Mouse (Mus musculus) urinary bladder, adult 18-20 months (tissue): ENCODE data around the gene Xkr7.

Experiments used
- DNase-seq, 2 experiments: peaks; one replicate each; pipeline ENCODE4 v3.0.0; 2022; ENCODE audit warnings: low spot score in 2 of 2, mixed read lengths in 2 of 2

The Xkr7 gene

GRCm38 (mm10) chr2:153031126-153032082 lies at the start of gene Xkr7:
Gene Xkr7, plus strand, starts transcription at chr2:153031852.
- DNase-seq, result no peak

DNA sequence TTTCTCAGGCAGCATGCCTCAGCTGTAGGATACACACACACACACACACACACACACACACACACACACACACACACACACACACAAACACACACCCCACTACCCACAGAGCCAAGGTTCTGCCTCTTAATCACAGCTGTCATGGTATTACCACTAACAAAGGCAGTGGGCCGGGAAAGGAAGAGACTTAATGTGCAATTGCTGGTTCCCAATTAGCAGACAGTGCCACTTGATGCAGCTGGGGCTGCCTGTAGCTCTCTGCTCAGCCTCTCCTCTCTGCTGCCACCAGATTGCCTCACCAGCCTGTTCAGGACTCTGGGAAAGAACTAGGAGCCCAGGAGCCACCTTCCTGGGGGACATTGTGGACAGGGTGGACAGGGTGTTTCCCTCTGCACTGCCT lies 46.1 kb upstream of the Xkr7 start:
- no peak for DNase-seq

DNA sequence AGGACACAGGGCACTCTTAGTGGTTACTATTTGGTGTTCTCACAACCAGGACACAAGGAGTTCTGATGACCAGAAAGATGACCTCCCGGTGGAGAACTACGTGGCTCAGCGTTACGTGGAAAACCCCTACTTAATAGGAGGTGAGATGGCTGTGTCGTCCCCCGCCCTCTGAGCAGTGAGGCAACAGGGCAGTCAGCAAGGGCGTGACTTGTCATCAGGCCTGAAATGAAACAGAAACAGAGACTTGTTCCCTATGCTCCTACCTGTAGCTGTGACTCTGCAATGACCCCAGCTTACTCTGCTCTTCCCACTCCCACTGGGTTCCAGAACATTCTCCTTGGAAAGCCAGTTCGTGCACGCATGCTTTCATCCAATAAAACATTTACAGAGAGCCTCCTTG lies 40.1 kb upstream of the Xkr7 start:
- DNase-seq, result no peak

DNA sequence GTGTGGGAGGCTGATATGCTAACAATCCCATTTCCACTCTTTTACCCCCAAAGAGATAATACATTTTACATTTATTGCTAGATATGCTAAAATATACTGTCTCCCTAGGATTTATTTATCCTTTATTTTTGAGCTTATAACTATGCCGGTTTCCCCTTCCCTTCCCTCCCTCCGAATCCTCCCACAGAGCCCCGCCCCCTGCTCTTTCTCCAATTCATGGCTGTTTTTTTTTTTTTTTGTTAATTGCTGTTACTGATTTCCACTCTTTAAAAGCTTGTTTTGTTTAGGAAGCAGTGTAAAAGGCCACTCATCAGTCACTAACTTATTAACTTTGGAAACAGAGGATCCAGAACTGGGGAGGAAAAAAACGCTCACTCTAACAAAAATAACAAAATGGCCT lies 34.6 kb upstream of the Xkr7 start:
- DNase-seq, result no peak

DNA sequence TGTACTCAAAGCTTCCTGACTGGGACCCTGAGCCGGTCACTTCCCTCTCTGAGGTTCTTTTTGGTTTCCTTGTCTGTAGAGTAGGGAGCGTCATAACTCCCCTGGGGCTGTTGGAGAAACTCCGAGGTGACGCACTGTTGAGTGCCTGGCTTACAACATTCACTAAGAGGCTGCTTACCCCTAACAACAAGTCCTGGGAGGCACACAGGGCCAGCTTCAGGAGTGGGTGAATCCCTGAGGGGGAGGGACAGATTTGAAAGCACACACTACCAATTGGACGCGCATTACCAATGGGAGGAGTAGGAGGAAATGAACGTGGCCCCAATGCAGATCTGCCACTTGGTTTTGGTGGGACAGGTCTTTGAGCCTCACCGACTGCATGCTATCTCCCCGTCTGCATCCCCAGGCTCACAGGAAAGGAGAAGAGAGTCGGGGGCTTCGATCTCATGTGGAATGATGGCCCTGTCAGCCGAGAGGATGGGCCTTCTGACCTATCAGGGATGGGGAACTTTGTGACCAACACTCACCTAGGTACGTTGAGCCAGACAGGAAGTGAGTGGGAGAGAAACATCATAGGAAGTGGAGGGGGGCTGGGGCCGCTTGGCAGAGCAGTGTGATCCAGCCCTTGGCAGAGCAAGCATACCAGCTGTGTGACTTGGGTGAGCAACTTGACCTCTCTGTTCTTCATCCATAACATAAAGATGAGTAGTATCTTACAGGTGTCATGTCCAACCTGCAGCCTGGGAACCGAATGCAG lies 29.0 kb upstream of the Xkr7 start:
- DNase-seq, result no peak

GRCm38 (mm10) chr2:153003681-153004338 lies 27.8 kb upstream of the Xkr7 start:
- DNase-seq, result no peak

- no peak for DNase-seq
Measured at GRCm38 (mm10) chr2:153005981-153006380, 25.7 kb upstream of the Xkr7 start.

DNA sequence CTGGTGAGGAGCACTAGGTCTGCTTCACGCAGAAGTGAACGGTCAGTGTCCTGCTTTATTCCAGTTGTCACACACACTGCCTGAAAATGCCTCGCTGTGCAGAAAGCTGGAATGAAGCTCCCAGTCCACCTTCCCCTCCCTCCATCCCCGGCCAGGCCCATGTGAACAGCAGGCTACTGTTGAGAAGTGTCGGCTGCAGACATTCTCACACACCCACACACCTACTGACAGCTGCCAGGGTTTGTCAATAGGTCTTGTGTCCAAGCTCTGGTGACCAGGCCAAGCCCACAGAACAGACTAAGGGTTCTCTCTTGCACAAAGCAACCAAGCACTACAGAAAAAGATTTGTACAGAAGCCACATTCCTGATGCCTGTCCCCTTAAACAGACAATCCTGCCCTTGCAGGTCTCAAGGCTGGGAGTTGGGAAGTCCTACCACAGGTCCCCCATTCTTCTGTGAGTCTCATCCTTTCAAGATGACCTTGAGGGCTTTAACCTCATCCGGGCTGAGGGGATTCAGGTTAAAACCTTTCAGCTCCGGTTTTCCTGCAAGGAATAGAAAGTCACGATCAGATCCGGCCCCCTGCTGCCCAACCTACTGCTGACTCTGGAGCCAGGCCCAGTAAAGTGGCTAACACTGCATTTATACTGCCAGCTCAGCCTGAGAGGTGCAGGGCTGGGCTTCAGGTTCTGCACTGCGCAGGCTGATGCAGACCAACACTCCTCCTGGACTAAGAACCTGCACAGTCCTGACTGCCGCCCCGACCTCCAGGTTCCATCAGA lies 22.3 kb upstream of the Xkr7 start:
- no peak for DNase-seq

DNA sequence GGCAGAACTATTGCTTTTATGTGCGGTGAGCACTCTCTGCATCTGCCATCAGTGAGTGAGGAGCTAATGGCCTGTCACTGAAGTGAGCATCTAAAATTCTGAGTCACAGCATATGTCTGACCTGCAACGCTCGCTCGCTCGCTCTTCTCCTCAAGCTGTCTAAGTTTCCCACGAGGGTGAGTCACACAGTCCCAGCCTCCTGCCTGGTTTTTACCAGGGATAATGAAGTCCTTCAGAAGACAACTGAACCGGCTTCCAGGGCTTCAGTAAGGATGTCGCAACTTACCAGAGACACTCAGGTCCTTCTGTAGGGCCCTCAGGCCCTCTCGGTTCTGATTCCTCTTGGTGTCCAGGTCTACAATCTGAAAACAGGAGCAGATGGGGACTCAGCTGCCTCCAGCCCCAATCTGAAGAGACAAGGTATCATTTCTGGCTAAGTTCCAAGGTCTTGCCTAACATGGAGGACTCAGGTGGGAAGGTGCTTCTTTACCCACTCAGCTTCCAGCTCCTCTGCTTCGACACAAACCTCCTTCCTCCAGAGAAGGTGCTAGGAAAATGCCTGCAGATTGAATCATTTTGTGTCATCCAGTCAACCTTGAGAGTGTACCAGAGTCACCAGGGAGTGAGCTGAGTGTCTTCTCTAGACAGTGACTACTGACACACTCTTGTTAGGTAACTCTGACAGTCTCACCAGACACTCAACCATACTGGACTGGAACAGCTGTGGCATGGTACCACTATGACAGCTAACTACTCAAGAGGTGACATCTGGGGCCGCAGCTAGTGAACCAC lies 17.7 kb upstream of the Xkr7 start:
- DNase-seq, result no peak

GRCm38 (mm10) chr2:153014758-153015593 lies 16.7 kb upstream of the Xkr7 start, which contains the start of gene Pdrg1:
Gene Pdrg1, minus strand, starts transcription at chr2:153015427.
- peak; percentile 91 to 94 for DNase-seq

- no peak for DNase-seq
Measured at GRCm38 (mm10) chr2:153015804-153016203, 15.8 kb upstream of the Xkr7 start.

DNA sequence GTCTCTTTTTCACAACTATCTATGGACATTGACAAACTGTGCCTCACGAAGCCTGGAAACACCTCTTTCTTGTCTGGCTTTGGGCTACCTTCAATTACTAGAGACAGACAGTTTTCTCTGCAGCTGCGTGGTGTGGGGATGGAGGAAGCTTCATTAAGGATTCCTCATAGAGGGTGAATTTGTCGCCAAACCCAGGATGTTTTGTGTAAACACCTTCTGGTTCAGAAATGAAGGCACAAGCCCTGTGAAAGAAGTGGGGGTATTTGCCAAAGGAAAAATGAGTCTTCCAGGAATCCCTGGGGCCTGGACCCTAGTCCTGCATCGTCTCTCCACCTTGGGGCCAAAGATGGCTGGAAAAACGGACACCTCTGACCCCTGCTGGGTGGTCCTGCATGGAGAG lies 14.9 kb upstream of the Xkr7 start:
- DNase-seq, result no peak

DNA sequence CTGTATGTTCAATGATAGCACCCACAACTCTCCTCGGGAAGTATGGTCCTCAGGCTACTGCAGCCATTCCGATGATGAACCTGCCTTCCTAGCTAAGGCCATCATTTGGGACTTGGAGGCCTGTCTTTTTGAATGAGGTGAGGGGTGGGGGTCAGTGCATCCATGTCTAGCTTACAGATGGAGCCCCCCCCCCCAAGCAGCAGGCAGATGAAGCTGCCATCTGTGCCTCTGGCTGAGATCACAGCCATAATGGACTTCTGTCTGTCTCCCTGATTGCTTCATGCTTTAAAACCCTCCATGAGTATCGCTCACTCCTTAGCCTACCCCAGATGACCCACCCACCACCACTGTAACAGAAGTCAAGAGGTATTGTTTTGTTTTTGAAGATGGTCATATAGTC lies 12.3 kb upstream of the Xkr7 start:
- DNase-seq, result no peak

- no peak for DNase-seq
Measured at GRCm38 (mm10) chr2:153021163-153021562, 10.5 kb upstream of the Xkr7 start.

GRCm38 (mm10) chr2:153022855-153023254 lies 8.8 kb upstream of the Xkr7 start:
- no peak for DNase-seq

GRCm38 (mm10) chr2:153026052-153026451 lies 5.6 kb upstream of the Xkr7 start:
- DNase-seq, result no peak

DNA sequence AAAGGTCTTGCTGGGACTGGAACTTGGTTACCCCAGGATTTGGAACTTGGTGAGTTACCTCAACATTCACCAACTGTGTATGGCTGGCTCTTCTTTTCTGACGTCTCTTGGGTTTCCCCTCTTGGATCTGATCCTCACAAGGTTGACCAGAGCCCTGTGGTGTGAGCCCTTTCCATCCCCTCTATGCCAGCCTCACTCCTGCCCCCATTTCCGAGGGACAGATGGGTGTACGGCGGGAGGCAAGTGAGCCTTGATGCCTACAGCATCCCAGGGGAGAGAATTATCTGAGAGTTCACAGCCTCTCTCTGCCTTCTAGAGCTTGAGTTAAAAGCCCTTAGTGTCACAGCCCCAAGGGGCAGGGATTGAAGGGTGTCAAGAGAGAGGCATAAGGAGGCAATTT lies 4.2 kb upstream of the Xkr7 start:
- no peak for DNase-seq

- DNase-seq, result no peak
Measured at GRCm38 (mm10) chr2:153030422-153030821, 1.2 kb upstream of the Xkr7 start.

DNA sequence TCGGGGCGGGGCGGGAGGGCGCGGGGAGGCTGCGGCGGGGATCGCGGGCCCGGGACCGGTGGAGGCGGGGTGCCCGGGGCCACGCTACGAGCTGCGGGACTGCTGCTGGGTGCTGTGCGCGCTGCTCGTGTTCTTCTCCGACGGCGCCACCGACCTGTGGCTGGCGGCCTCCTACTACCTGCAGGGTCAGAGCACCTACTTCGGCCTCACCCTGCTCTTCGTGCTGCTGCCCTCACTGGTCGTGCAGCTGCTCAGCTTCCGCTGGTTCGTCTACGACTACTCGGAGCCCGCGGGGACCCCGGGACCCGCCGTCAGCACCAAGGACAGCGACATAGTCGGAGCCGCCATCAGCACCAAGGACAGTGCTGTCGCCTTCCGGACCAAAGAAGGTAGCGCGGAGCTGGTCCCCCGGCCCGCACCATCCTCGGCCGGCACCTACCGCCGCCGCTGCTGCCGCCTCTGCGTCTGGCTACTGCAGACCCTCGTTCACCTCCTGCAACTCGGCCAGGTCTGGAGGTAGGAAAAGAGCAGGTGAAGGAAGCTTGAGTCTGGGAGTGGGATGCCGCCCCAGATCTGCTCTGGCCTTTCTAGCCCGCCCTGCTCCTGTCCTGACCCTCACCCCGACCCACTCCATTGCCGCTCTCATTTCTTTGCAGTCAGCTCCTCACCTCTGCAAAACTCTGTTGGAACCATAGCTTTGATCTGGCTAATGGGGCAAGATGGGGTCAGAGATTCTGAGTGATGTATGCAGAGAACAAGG lies 611 bp downstream of the Xkr7 start:
- DNase-seq, result peak; percentile 29 to 72
